Mouse (Mus musculus): ENCODE results near the gene Hist1h1c.
"Not testable (repeated sequence)": the region's sequence is repeated elsewhere in the genome, so short reads cannot be mapped to it uniquely, and the experiment has no call there.

The Hist1h1c gene

DNA sequence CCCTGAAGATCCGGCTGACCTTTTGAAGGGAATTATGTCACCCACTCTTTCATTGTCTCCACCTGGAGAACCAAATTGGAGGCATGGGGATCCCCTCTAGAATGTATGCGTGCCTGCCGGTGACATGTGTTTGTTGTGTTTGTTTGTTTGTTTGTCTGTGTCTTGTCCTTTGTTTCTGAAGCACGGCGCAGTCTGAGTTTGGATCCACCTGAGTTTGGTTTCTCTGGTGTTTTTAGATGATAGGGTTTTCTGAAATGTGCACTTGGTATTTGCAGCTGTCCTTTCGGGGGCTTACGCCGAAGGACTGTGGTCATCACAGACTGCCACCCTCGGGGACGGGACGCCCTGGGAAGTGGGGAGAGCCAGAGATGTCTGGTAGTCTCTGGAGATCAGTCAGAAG is 21.4 kb upstream of the Hist1h1c start:
- DNase-seq = no peak

DNA sequence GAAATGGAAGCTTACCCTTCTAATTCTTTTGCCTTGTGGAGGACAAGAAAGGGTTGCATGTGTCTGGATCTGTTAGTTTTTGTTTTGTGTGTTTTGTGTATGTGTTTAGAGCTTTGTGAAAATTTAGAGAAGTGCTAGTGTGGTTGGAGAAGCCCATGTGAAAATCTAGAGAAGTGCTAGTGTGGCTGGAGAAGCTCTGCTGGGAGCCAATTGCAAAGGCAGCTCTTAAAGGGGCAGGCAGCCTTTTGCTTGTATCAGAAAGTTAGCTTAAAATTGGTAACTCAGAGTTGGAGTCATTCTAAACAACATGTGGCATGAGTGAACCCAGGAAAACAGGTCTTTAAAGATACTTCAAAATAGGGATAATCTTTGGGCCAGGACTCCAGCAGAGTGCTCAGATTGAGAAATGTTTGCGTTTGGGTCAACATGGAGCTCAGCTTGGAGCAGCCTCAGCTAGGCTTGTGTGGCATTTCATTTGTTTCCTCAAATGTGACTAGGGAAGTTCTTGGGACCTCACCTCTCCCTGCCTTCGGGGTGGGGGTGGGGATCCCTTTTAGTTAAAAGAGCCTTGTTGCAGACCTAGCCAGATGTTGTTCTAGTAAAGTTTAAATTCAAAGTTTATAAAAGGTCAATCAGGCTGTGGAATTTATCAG is 20.9 kb upstream of the Hist1h1c start:
- not testable (repeated sequence) for DNase-seq

DNA sequence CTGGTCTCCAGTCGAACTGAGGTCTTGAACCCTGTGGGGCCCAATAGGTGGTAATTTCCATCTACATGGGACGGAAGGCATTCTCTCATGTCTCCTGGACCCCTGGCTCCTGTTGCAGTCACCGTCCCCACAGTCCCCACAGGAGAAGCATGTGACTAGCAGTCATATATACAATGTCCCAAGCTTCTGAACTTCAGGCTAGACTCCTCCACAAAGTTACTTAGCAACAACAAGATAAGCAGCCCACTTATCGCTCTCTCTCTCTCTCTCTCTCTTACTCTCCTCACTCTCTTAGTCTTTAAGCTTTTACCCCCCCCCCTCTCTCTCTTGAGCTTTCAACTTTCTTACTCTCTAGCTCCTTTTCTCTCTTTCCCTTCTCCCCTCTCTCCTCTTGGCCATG is 14.4 kb upstream of the Hist1h1c start:
- DNase-seq = no peak

DNA sequence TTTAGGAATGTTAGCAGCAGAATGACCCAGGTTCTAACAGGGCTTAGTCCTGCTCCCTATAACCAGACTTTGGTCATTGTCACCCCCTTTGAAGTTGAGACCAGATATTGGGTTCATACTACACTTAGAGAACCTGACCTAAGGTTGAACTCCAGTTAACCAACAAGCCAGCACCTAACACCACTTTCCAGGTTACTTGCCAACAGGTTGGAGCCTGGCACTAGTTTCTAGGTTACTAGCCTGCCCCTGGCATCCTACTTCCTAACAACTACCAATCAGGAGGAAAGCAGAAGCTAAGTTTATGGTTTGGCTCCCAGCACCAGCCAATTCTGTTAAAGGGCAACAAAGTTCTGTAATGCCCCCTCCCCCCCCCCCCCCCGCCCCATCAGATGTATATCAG is 13.4 kb upstream of the Hist1h1c start:
- DNase-seq = no peak

DNA sequence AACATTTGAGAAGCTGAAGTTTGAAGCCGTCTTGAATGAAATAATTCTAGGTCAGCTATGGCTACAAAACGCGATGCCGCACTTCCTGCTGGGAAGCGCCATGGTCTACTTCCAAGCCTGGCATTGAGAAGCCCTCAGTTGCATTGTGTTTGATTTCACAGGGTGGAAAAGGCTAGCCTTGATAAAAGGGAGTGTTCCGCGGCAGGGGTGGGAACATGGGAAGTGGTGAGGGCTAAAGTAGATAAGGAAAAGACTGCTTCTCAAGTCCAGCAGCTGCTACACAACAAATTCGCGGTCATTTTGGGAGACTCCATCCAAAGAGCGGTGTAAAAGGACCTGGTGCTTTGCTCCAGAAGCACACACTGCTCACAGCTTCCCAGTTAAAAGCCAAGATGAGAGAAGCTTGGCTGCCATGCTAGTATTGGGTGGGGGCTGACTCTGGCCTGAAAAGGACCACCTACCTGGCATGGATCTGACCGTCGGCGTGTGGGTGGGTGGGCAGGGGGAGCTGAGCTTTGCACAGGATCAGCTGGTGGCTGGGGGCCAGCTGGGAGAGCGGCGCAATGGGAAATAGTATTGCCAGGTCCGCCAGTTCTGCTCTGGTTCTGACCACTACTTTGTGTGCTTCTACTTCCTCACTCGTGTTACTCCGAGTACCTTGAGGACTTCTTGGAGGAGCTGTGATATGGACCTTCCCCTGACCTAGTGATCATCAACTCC is 10.0 kb upstream of the Hist1h1c start:
- DNase-seq = no peak

DNA sequence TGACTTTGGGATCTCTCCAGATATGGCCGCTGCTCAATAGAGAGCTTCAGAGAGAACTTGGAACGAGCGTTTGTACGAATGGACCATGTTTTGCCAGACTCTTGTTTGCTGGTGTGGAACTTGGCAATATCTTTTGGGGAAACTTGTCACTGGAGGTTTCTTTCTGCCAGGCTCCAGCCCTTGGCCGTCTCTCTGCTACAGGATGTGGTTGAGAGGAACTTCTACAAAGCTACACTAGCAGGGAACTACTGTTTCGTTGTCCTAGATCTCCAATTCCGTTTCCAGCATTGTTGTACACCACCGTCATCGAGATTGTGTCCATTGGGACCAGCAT is 9.4 kb upstream of the Hist1h1c start:
- no peak for DNase-seq

DNA sequence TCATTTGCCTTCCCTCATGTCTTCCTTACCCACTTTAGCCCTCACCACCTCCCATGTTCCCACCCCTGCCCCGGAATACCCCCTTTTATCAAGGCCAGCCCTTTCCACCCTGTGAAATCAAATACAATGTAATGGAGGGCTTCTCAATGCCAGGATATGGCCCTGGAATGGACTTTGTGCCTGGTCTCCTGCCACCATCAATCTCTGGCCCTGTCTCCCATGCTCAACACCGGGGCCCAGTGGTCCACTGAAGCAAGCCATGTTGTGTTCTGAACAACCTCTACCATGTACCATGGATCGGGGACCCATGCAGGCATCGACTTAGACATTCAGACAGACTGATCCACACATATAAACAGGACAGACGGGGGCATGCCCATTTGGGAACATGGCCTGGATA is 8.9 kb upstream of the Hist1h1c start:
- DNase-seq = no peak

DNA sequence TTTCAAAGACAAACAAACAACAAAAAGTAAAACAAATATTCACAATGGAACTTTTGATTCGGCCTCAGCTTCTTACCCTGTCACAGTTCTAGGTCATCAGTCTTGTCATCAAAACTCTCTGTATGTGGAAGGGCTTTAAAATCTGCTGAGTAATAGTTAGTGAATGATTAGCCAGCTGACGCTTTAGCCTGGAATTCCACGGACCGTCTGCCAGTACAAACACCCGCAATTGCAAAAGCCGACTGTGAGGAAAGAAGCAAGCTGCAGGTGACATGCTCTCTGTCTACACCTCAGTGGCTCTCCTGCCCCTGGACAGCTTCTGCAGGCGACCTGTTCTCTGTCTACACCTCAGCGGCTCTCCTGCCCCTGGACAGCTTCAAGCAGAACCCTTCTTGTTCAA is 8.1 kb upstream of the Hist1h1c start:
- DNase-seq = no peak

DNA sequence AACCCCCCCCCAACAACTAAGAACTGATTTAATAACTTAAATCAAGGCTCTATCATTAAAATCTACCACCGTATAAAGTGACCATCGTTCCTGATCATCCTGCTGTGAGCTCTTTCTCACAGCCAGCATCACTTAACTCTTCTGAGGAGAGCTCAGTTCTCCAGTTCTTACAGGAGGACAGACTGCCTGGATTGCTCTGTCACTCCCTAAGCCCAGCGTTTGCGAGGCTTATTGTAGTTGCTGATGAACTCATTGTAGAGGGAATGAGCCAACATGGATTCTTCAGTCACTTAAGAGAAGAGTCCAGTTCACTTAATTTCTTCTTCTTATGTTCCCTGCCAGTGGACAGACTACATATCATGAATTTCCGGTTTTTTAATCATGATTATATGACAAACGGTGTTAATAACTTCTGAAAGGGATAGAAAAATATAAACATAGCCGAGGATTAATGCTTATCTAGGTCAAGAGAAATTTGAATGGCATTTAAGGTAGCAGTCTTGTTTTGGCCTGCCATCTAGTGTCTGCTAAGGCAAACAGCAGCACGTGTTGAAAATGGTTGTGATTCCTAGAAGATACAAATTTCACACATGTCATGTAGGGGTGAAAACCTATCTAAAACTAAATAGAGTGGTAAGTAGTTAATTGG is 6.3 kb upstream of the Hist1h1c start:
- peak in 1 of 2 experiments; percentile 45 for DNase-seq

DNA sequence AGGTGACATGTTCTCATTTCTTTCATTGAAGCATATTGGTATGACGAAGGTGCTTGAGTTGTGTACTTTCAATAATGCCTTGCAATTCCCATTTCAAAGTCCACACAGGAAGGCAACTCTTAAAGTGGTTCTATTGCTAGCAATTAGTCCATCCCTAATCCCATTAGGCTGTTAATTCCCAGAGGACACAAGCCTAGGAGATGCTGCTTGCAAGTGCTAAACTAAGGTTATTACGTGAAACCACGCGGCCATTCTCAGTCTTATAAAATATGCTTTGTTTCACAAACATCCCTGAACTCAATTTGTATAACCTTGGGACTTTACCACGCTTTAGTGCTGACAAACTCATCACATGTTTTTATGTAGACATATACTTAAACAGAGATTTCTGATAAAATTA is 1.5 kb upstream of the Hist1h1c start:
- no peak for DNase-seq

DNA sequence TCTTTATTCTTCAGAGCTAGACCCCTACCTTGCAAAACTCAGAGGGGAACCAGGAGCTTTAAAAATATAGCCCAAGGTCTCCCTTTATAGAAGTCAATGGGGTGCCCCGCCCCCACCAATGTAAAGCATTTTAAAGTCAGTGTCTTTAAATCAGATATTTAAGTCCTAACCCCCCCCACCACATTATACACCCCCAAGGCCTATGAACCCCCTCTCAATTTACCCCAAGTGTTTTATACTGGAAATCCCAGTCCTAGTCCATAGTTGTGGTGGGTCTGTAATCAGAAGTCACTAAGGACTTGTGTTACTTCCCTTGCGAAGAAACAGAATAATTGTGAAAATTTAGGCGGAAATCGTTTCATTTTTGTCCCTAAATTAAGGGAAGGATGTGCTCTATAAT is 567 bp upstream of the Hist1h1c start:
- peak in 1 of 2 experiments; percentile 24 for DNase-seq

DNA sequence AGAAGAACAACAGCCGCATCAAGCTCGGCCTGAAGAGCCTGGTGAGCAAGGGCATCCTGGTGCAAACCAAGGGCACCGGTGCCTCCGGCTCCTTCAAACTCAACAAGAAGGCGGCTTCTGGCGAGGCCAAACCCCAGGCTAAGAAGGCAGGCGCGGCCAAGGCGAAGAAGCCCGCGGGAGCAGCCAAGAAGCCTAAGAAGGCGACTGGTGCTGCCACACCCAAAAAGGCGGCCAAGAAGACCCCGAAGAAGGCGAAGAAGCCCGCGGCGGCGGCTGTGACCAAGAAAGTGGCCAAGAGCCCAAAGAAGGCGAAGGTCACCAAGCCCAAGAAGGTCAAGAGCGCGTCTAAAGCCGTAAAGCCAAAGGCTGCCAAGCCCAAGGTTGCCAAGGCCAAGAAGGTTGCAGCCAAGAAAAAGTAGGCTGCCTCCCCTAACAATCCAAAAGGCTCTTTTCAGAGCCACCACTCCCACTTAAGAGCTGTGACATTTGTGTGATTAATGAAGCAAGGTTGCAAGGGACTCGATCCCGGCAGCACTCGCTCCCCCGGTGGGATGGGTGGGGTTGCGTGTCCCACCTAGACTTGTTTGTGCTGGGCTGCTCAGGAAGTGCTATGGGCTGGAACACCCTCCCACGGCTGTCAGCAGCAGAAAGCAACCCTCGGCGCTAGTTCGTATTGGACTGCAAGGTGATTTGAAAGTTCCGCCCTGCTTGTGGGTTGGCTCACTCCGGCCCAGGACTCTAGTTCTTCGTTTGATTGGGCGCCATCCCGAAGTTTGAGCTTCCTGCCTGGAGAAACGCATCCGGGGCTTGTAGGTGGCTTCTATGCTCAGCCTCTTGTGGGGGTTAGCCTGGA is 687 bp downstream of the Hist1h1c start:
- peak; percentile 80 to 87 for DNase-seq

DNA sequence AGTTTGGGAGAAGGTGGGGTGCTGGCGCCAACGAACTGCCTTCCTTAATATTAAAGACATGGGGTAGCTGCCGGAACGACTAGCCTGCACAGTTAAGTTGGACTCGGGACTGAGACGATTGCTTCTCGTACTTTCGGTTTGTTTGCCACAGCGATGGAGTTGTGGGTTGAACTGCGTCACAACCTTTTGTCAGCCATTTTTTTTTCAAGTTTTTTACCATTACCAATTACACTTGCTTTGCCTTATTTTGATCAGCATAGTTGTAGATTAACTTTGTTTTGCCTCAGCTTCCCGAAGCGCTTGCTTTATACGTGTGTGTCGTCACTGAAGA is 1.3 kb downstream of the Hist1h1c start:
- DNase-seq = no peak

DNA sequence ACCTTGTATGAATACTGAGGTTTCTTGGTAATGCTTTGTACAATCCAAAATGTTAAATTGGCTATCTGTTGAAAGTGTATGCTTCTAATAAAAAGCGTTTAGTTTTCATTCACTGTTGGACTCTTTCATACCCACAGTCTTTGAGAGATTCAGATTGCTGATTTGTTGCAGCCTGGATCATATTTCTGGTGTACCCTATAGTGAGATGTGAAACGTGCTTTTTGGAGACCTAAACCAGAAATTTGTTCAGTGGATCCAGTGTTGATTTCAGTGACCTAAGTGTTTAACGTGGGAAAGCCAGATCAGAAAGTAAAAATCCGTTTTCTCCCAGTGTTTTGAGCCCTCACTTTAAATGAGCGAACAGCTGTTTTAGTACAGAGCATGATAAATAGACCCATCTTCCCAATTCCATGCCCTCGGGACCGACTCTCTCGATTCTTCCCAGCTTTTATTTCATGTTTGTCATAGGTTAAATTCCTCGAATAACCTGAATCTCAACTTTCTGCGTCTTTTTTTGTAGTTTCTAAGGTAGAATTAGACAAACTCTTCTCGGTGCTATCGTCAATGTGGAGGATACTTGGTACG is 1.7 kb downstream of the Hist1h1c start:
- no peak for DNase-seq

DNA sequence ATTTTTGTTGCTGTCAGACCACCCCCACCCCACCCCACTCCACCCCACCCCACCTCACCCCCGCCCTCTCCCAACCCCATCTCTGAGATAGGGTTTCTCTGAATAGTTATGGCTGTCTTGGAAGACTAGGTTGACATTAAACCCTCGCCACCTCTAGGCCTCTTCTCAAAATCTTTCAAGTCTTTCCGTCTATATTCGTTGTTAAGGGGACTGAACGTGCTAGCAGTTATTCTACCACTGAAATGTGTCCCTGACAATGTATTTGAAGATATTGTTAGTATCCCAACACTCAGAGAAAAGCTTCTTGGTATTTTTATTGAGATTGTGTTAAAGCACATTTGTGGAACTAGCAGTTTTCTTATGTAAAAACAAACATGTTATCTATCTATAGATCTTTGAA is 2.3 kb downstream of the Hist1h1c start:
- no peak for DNase-seq

DNA sequence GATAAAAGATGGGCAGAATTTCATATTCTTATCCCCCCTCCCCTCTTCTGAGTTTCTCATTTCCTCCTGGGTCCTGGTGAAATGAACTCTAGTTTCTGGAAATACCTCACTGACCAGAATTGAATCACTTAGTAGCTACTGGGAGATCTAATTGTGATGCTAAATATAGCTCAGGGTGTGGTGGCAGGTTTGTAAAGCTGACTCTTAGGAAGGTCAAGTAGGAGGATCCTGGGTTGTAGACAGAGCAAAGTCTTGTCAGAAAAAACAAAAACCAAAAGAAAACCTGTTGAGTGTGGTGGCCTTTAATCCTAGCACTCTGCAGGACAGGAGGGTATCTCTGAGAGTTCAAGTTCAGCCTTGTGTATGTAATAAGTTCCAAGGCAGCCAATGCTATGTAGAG is 3.4 kb downstream of the Hist1h1c start:
- DNase-seq = no peak

DNA sequence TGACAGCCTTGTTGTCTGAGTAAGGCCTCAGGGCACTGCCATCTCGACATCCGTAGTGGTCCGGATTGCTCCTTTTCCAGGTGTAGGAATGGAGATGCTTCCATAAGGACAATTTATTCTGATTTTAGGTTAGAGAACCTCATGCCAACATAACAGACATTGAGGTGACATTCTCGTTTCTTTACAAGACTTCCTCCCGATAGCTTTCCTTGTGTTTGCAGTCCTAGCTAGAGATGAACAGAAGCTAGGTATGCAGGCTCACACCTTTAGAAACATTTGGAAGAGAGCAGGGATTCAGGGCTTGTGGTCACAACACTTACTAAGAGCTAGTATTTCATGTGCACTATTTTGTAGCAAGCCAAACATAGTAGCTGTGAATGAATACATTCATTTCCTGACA is 4.6 kb downstream of the Hist1h1c start:
- DNase-seq = no peak

DNA sequence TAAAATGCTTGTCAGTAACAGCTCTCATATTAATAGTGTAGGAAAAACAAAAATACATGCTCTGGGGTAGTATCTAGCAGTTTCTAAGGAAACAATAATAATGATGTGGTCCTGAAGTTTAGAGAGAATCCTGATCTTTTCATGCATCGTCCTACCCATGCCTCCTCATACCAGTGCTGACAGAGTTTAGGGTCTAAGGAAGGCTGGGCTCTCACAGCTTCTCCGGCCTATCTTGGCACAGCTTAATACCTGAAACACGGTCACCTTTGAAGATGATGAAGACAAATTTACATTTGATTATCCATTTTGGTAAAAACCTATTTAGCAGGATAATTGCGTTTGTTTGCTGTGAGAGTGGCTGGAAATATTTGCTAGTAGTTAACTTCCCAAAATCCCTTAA is 5.4 kb downstream of the Hist1h1c start:
- no peak for DNase-seq

DNA sequence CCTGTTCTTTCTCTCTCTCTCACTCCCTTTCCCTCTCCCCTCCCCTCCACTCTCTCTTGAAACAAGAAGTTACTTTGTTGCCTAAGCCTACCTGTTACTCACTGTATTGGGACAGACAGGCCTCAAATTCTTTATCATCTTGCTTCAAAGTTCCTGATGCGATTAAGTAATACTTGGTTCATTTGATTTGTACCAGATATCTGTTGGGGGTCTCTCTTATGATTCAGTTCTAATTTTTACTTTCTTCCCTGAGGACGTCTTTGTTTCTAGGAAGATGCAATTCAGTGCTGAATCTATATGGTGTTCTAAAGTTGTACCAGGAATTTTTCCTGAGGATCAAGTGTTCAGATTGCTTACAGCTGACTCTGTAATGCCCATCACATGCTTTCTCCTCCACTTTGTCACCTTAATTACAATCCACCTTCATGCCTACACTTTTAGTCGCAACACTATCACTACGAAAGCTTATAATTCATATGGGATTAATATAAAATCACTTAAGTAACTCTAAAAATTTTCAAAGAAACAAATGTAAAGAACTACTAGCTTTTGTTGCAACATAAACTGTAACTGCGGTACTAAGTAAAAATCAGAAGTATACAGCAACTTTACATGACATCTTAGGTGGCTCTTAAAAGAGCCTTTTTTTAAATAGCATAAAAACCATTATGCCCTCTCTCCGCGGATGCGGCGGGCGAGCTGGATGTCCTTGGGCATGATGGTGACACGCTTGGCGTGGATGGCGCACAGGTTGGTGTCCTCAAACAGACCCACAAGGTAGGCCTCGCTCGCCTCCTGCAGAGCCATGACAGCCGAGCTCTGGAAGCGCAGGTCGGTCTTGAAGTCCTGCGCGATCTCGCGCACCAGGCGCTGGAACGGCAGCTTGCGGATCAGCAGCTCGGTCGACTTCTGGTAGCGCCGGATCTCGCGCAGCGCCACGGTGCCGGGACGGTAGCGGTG is 6.1 kb downstream of the Hist1h1c start:
- DNase-seq = no peak

DNA sequence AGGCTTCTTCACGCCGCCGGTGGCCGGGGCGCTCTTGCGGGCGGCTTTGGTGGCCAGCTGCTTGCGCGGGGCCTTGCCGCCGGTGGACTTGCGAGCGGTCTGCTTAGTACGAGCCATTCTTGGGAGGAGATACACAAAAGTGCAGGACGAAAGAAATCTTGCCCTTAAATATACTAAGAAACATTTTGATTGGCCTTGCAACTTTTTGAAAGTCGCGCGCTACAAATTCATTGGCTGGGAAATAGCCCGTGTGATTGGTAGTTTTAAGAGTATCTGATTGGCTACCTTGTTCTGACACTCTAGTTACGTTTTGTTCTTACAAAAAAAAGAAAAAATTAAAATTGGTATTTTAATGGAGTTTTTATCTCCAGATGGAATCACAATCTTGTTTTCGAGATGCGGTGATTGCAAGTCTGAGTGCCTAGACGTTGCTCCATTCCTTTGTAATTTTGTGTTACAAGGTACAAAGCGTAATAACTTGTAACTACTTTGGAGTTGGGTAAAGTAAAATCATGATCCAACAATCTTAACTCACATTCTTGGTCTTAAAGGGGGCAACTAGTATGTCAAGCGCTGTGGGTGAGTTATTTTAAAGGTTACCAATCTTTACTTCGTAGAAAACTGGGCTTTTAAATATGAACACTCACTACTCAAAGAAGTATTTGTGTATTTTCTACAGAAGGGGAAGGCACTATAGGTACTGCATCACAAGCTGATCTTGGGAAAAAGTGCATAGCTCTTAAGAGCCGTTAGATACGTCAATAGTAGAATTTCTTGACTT is 7.0 kb downstream of the Hist1h1c start, which contains the start of gene Hist1h3c:
Gene Hist1h3c, minus strand, starts transcription at position 222 of the 781 bp plus-strand sequence.
- peak; percentile 84 to 89 for DNase-seq
